Mouse (Mus musculus): Measurements from ENCODE around the gene Psg19. TPM values are rescaled to one million over a fixed set of nuclear protein-coding genes. Genes with fewer than 3 reads are reported as not detected.
A peak's percentile ranks its signal among the peaks of the same experiment; 100 is the strongest.
"Not testable (repeated sequence)": the region's sequence is repeated elsewhere in the genome, so short reads cannot be mapped to it uniquely, and the experiment has no call there.

Psg19 gene
- total RNA-seq, 2 experiments from 2014 or later: not detected

- intact Hi-C loops (cut with DNase I; ENCODE audit: low total_unique reads): no loop called here
- DNase-seq: no peak
These were observed 49.1 kb downstream of the Psg19 start for GRCm38 (mm10) chr7:18748994-18749895.

- DNase-seq; intact Hi-C loops (cut with DNase I; ENCODE audit: low total_unique reads): not testable (repeated sequence)
These were observed 50.9 kb downstream of the Psg19 start for GRCm38 (mm10) chr7:18747420-18747819.

GRCm38 (mm10) chr7:18746189-18746860, 52.0 kb downstream of the Psg19 start:
- DNase-seq: peak; percentile 3
- intact Hi-C loops (cut with DNase I; ENCODE audit: low total_unique reads): no loop called here

Other genes starting within 250 kb of the Psg19 start
- not detected for gene Psg27, start 231.2 kb downstream of the Psg19 start, total RNA-seq (2021)
- not detected for gene Psg23, start 182.0 kb downstream of the Psg19 start, total RNA-seq (2021)
- gene Psg21, start 141.8 kb downstream of the Psg19 start, total RNA-seq (2021): not detected
- gene Psg20, start 112.3 kb downstream of the Psg19 start, total RNA-seq (2021): not detected
- gene Psg22, start 80.4 kb downstream of the Psg19 start, total RNA-seq (2021): not detected
- gene Psg17, start 23.1 kb upstream of the Psg19 start, total RNA-seq (2021): not detected
- gene Mill2, start 41.4 kb upstream of the Psg19 start, total RNA-seq (2021): 1 to 10 TPM; 2.6 to 3.2 TPM
- 1 to 10 TPM; 1.4 to 1.5 TPM for gene Pglyrp1, start 72.8 kb upstream of the Psg19 start, total RNA-seq (2021)
- 1 to 10 TPM; 5.1 TPM for gene Ccdc61, start 111.9 kb upstream of the Psg19 start, total RNA-seq (2021)
- gene Nova2, start 127.4 kb upstream of the Psg19 start, total RNA-seq (2021): 1 to 10 TPM; 2.6 to 3.3 TPM
- not detected for gene Nanos2, start 188.9 kb upstream of the Psg19 start, total RNA-seq (2021)
- gene Mypop, start 192.7 kb upstream of the Psg19 start, total RNA-seq (2021): 1 to 10 TPM; 2.2 to 3.7 TPM
- gene Irf2bp1, start 205.5 kb upstream of the Psg19 start, total RNA-seq (2021): 10 to 100 TPM; 14.9 to 18.6 TPM
- not detected for gene Foxa3, start 225.0 kb upstream of the Psg19 start, total RNA-seq (2021)
- 10 to 100 TPM; 38.2 to 41.1 TPM for gene Sympk, start 225.9 kb upstream of the Psg19 start, total RNA-seq (2021)